Mouse (Mus musculus): ENCODE data around the gene Pde8a. TPM values are rescaled to one million over a fixed set of nuclear protein-coding genes. Genes with fewer than 3 reads are reported as not detected.

The Pde8a gene
- polyA plus RNA-seq, 1 experiment from 2014 or later = 2.5 TPM

- Histone ChIP-seq H3K27me3 (ENCODE audit: control insufficient read depth, insufficient read depth, low read length) (no peaks in the 10 kb centered on the region), H3K36me3 (ENCODE audit: control insufficient read depth, insufficient read depth) (no peaks in the 10 kb centered on the region), H3K4me2 (ENCODE audit: low read depth, low read length) (no peak overlapping the region), H3K4me3 (ENCODE audit: low read length) (no peak overlapping the region), H3K9ac (ENCODE audit: low read length) (no peak overlapping the region), H3K9me3 (replicated peaks; ENCODE audit: control insufficient read depth, low read length) (no peaks in the 10 kb centered on the region), H3K27ac (ENCODE audit: low read length) (no peak overlapping the region), H3K4me1 (ENCODE audit: control insufficient read depth, insufficient read depth, low read length) (no peaks in the 10 kb centered on the region)
- WGBS = 88% methylated on average over 5 of the region's 5 CpGs
- ATAC-seq (replicated peaks; ENCODE audit: extremely low read depth, insufficient read depth, low FRiP score) = no peak
Observed at GRCm38 (mm10) chr7:81304675-81305074, 91.3 kb downstream of the Pde8a start.

GRCm38 (mm10) chr7:81307735-81308134, 94.3 kb downstream of the Pde8a start:
- Histone ChIP-seq H3K9ac (ENCODE audit: low read length) (no peak overlapping the region), H3K9me3 (replicated peaks; ENCODE audit: control insufficient read depth, low read length) (no peaks in the 10 kb centered on the region), H3K27ac (ENCODE audit: low read length) (no peak overlapping the region), H3K4me3 (ENCODE audit: low read length) (no peak overlapping the region), H3K4me2 (ENCODE audit: low read depth, low read length) (no peak overlapping the region), H3K27me3 (ENCODE audit: control insufficient read depth, insufficient read depth, low read length) (no peaks in the 10 kb centered on the region), H3K4me1 (ENCODE audit: control insufficient read depth, insufficient read depth, low read length) (no peaks in the 10 kb centered on the region), H3K36me3 (ENCODE audit: control insufficient read depth, insufficient read depth) (no peaks in the 10 kb centered on the region)
- 81% methylated on average over 8 of the region's 8 CpGs for WGBS
- ATAC-seq (replicated peaks; ENCODE audit: extremely low read depth, insufficient read depth, low FRiP score) = no peak

- Histone ChIP-seq H3K4me1 (ENCODE audit: control insufficient read depth, insufficient read depth, low read length) (no peaks in the 10 kb centered on the region), H3K27ac (ENCODE audit: low read length) (no peak overlapping the region), H3K27me3 (ENCODE audit: control insufficient read depth, insufficient read depth, low read length) (no peaks in the 10 kb centered on the region), H3K9ac (ENCODE audit: low read length) (no peak overlapping the region), H3K36me3 (ENCODE audit: control insufficient read depth, insufficient read depth) (no peaks in the 10 kb centered on the region), H3K4me2 (ENCODE audit: low read depth, low read length) (no peak overlapping the region), H3K9me3 (replicated peaks; ENCODE audit: control insufficient read depth, low read length) (no peaks in the 10 kb centered on the region), H3K4me3 (ENCODE audit: low read length) (no peak overlapping the region)
- 65% methylated on average over 6 of the region's 6 CpGs for WGBS
- no peak for ATAC-seq (replicated peaks; ENCODE audit: extremely low read depth, insufficient read depth, low FRiP score)
Observed at GRCm38 (mm10) chr7:81309247-81309646, 95.9 kb downstream of the Pde8a start.

GRCm38 (mm10) chr7:81311130-81311529, 97.7 kb downstream of the Pde8a start:
- H3K27ac ChIP-seq (ENCODE audit: low read length) = no peak overlapping the region
- no peaks in the 10 kb centered on the region for H3K36me3 ChIP-seq (ENCODE audit: control insufficient read depth, insufficient read depth)
- H3K9ac ChIP-seq (ENCODE audit: low read length) = no peak overlapping the region
- 79% methylated on average over 1 of the region's 1 CpGs for WGBS
- H3K9me3 ChIP-seq (replicated peaks; ENCODE audit: control insufficient read depth, low read length) = no peaks in the 10 kb centered on the region
- H3K4me2 ChIP-seq (ENCODE audit: low read depth, low read length) = no peak overlapping the region
- H3K27me3 ChIP-seq (ENCODE audit: control insufficient read depth, insufficient read depth, low read length) = no peaks in the 10 kb centered on the region
- no peak for ATAC-seq (replicated peaks; ENCODE audit: extremely low read depth, insufficient read depth, low FRiP score)
- no peaks in the 10 kb centered on the region for H3K4me1 ChIP-seq (ENCODE audit: control insufficient read depth, insufficient read depth, low read length)
- H3K4me3 ChIP-seq (ENCODE audit: low read length) = no peak overlapping the region

GRCm38 (mm10) chr7:81311581-81311980, 98.2 kb downstream of the Pde8a start:
- H3K4me2 ChIP-seq (ENCODE audit: low read depth, low read length) = no peak overlapping the region

GRCm38 (mm10) chr7:81315583-81315982, 102.2 kb downstream of the Pde8a start:
- Histone ChIP-seq H3K9me3 (replicated peaks; ENCODE audit: control insufficient read depth, low read length) (no peaks in the 10 kb centered on the region), H3K27me3 (ENCODE audit: control insufficient read depth, insufficient read depth, low read length) (no peaks in the 10 kb centered on the region), H3K4me1 (ENCODE audit: control insufficient read depth, insufficient read depth, low read length) (no peaks in the 10 kb centered on the region), H3K27ac (ENCODE audit: low read length) (no peak overlapping the region), H3K4me3 (ENCODE audit: low read length) (no peak overlapping the region), H3K4me2 (ENCODE audit: low read depth, low read length) (no peak overlapping the region), H3K9ac (ENCODE audit: low read length) (no peak overlapping the region), H3K36me3 (ENCODE audit: control insufficient read depth, insufficient read depth) (0 out of 2 replicates have a peak, but pooled peaks cover 2% of the 10 kb centered on the region)
- 63% methylated on average over 8 of the region's 8 CpGs for WGBS
- no peak for ATAC-seq (replicated peaks; ENCODE audit: extremely low read depth, insufficient read depth, low FRiP score)

More at GRCm38 (mm10) chr7:81311581-81311980, 98.2 kb downstream of the Pde8a start:
- Histone ChIP-seq H3K9ac (ENCODE audit: low read length) (no peak overlapping the region), H3K4me3 (ENCODE audit: low read length) (no peak overlapping the region), H3K27ac (ENCODE audit: low read length) (no peak overlapping the region), H3K36me3 (ENCODE audit: control insufficient read depth, insufficient read depth) (no peaks in the 10 kb centered on the region), H3K27me3 (ENCODE audit: control insufficient read depth, insufficient read depth, low read length) (no peaks in the 10 kb centered on the region), H3K9me3 (replicated peaks; ENCODE audit: control insufficient read depth, low read length) (no peaks in the 10 kb centered on the region), H3K4me1 (ENCODE audit: control insufficient read depth, insufficient read depth, low read length) (no peaks in the 10 kb centered on the region)
- no peak for ATAC-seq (replicated peaks; ENCODE audit: extremely low read depth, insufficient read depth, low FRiP score)

GRCm38 (mm10) chr7:81319749-81320148, 106.4 kb downstream of the Pde8a start:
- no peak overlapping the region for H3K4me2 ChIP-seq (ENCODE audit: low read depth, low read length)
- 78% methylated on average over 6 of the region's 6 CpGs for WGBS
- H3K36me3 ChIP-seq (ENCODE audit: control insufficient read depth, insufficient read depth) = 0 out of 2 replicates have a peak, but pooled peaks cover 2% of the 10 kb centered on the region
- no peak for ATAC-seq (replicated peaks; ENCODE audit: extremely low read depth, insufficient read depth, low FRiP score)
- no peak overlapping the region for H3K9ac ChIP-seq (ENCODE audit: low read length)
- H3K4me3 ChIP-seq (ENCODE audit: low read length) = no peak overlapping the region
- no peak overlapping the region for H3K27ac ChIP-seq (ENCODE audit: low read length)
- H3K4me1 ChIP-seq (ENCODE audit: control insufficient read depth, insufficient read depth, low read length) = no peaks in the 10 kb centered on the region
- H3K27me3 ChIP-seq (ENCODE audit: control insufficient read depth, insufficient read depth, low read length) = no peaks in the 10 kb centered on the region
- H3K9me3 ChIP-seq (replicated peaks; ENCODE audit: control insufficient read depth, low read length) = no peaks in the 10 kb centered on the region

- H3K9me3 ChIP-seq (replicated peaks; ENCODE audit: control insufficient read depth, low read length) = no peaks in the 10 kb centered on the region
- no peak overlapping the region for H3K9ac ChIP-seq (ENCODE audit: low read length)
- no peak overlapping the region for H3K27ac ChIP-seq (ENCODE audit: low read length)
- no peaks in the 10 kb centered on the region for H3K27me3 ChIP-seq (ENCODE audit: control insufficient read depth, insufficient read depth, low read length)
- no peak overlapping the region for H3K4me3 ChIP-seq (ENCODE audit: low read length)
- H3K4me1 ChIP-seq (ENCODE audit: control insufficient read depth, insufficient read depth, low read length) = no peaks in the 10 kb centered on the region
- ATAC-seq (replicated peaks; ENCODE audit: extremely low read depth, insufficient read depth, low FRiP score) = no peak
- H3K4me2 ChIP-seq (ENCODE audit: low read depth, low read length) = no peak overlapping the region
- WGBS = 73% methylated on average over 5 of the region's 5 CpGs
- H3K36me3 ChIP-seq (ENCODE audit: control insufficient read depth, insufficient read depth) = 0 out of 2 replicates have a peak, but pooled peaks cover 2% of the 10 kb centered on the region
Observed at GRCm38 (mm10) chr7:81321776-81322175, 108.4 kb downstream of the Pde8a start.

GRCm38 (mm10) chr7:81326043-81326442, 112.6 kb downstream of the Pde8a start:
- H3K4me3 ChIP-seq (ENCODE audit: low read length) = no peak overlapping the region
- 76% methylated on average over 12 of the region's 12 CpGs for WGBS
- ATAC-seq (replicated peaks; ENCODE audit: extremely low read depth, insufficient read depth, low FRiP score) = no peak
- H3K27ac ChIP-seq (ENCODE audit: low read length) = no peak overlapping the region
- no peak overlapping the region for H3K9ac ChIP-seq (ENCODE audit: low read length)
- no peaks in the 10 kb centered on the region for H3K4me1 ChIP-seq (ENCODE audit: control insufficient read depth, insufficient read depth, low read length)
- H3K27me3 ChIP-seq (ENCODE audit: control insufficient read depth, insufficient read depth, low read length) = no peaks in the 10 kb centered on the region
- H3K4me2 ChIP-seq (ENCODE audit: low read depth, low read length) = no peak overlapping the region
- no peaks in the 10 kb centered on the region for H3K9me3 ChIP-seq (replicated peaks; ENCODE audit: control insufficient read depth, low read length)
- H3K36me3 ChIP-seq (ENCODE audit: control insufficient read depth, insufficient read depth) = no peaks in the 10 kb centered on the region; the same call in 1 of the 2 replicates
